Mouse (Mus musculus) central nervous system, embryonic 11.5 days (tissue): ENCODE measurements around the gene Foxe3. TPM values are rescaled to one million over a fixed set of nuclear protein-coding genes. Genes with fewer than 3 reads are reported as not detected.

ENCODE experiments used
- polyA plus RNA-seq: library from polyadenylated mRNA; depleted of rRNA; stranded (reverse); fragments of >200 nt; gene quantifications from 2 replicates; pipeline ENCODE4 v1.2.3, GENCODE M21; 2012; rRNA removed

Foxe3 gene
- polyA plus RNA-seq = 0.16 and 1.2 TPM in 2 replicates

GRCm38 (mm10) chr4:114925917-114926312 lies at the start of gene Foxe3:
Gene Foxe3, minus strand, starts transcription at chr4:114926013.

GRCm38 (mm10) chr4:114908829-114909601 lies 16.8 kb downstream of the Foxe3 start, which contains the start of gene Foxd2:
Gene Foxd2, minus strand, starts transcription at chr4:114908873.

Other genes starting within 250 kb of the Foxe3 start
- gene Gm12830, start 104.3 kb downstream of the Foxe3 start, polyA plus RNA-seq = not detected in 2 replicates
- 5.1 and 5.6 TPM in 2 replicates for gene Foxd2, start 17.1 kb downstream of the Foxe3 start, polyA plus RNA-seq
- 53.8 and 58.7 TPM in 2 replicates for gene Cmpk1, start 61.2 kb upstream of the Foxe3 start, polyA plus RNA-seq
- 15.1 and 24.3 TPM in 2 replicates for gene Stil, start 74.1 kb upstream of the Foxe3 start, polyA plus RNA-seq
- gene Tal1, start 130.4 kb upstream of the Foxe3 start, polyA plus RNA-seq = 18.2 and 22.6 TPM in 2 replicates
- 18.3 and 22.4 TPM in 2 replicates for gene Pdzk1ip1, start 162.7 kb upstream of the Foxe3 start, polyA plus RNA-seq
- 0.58 and 0.71 TPM in 2 replicates for gene Cyp4x1, start 208.3 kb upstream of the Foxe3 start, polyA plus RNA-seq